In genomic region chr15:94601339-94601738, GRCm38 (mm10) we compare ENCODE assay signal across 9 mouse cellular contexts. TPM values are rescaled to one million over a fixed set of nuclear protein-coding genes. Genes with fewer than 3 reads are reported as not detected.
A peak's percentile ranks its signal among the peaks of the same experiment; 100 is the strongest.
DNase-seq lines count a peak whose midpoint lies in the region; ATAC-seq and TF ChIP-seq lines count a peak whose summit lies in the region.
"Had no signal": no experiment of that assay in that cellular context is flagged by ENCODE, and none has a peak within 500 bp of the region (broad histone marks: within the 10 kb centered on the region; RNA-seq: fewer than 3 reads in every experiment).

No protein-coding gene starts in this region.

- WGBS in kidney, embryonic 15.5 days: 33% methylated on average over 3 of the region's 3 CpGs

- no peaks in the 10 kb centered on the region for H3K9me3 ChIP-seq in kidney, embryonic 15.5 days (replicated peaks)
- H3K9me3 ChIP-seq: liver, embryonic 13.5 days had no signal

- peak; percentile 99 for ATAC-seq in CD4-positive, CD25-positive, alpha-beta regulatory T cell, adult 4 months
- ATAC-seq in kidney, embryonic 15.5 days (replicated peaks; ENCODE audit: low FRiP score): 0 out of 2 replicates have a peak, but pooled peaks have one; percentile 52

- H3K27me3 ChIP-seq in kidney, embryonic 15.5 days: no peaks in the 10 kb centered on the region
- H3K27me3 ChIP-seq: liver, embryonic 13.5 days had no signal

- no peak overlapping the region for H3K27ac ChIP-seq in layer of hippocampus, adult 2 months
- H3K27ac ChIP-seq in kidney, embryonic 15.5 days: no peak overlapping the region
- H3K27ac ChIP-seq: liver, embryonic 13.5 days had no signal

- H3K4me2 ChIP-seq in kidney, embryonic 15.5 days: no peak overlapping the region
- H3K4me2 ChIP-seq: liver, embryonic 13.5 days had no signal

- TF ChIP-seq CTCF in layer of hippocampus, adult 2 months (conservative IDR thresholded peaks at IDR 0.05): peak; percentile 72

- H3K9ac ChIP-seq in kidney, embryonic 15.5 days: no peak overlapping the region
- H3K9ac ChIP-seq: liver, embryonic 13.5 days had no signal

- H3K36me3 ChIP-seq in kidney, embryonic 15.5 days: no peaks in the 10 kb centered on the region
- H3K36me3 ChIP-seq: liver, embryonic 13.5 days had no signal

- peak in 1 of 2 experiments; percentile 62 for DNase-seq in layer of hippocampus, adult 2 months (ENCODE audit: low spot score in 2 of 2)
- DNase-seq in layer of hippocampus, adult 9-10 months (ENCODE audit: low spot score): no peak
- DNase-seq in ZHBTc4 (ENCODE audit: low read depth, low spot score): peak; percentile 84
- DNase-seq in embryo, embryonic 11 days: peak; percentile 64
- DNase-seq in mesoderm, embryonic 11.5 days (ENCODE audit: low read depth, low spot score): peak; percentile 30
- DNase-seq in neural tube, embryonic 10.5 days (ENCODE audit: extremely low spot score, low spot score): no peak
- DNase-seq: liver, embryonic 13.5 days had no signal

- H3K4me3 ChIP-seq in layer of hippocampus, adult 2 months: no peak overlapping the region
- no peak overlapping the region for H3K4me3 ChIP-seq in kidney, embryonic 15.5 days (replicated peaks)
- H3K4me3 ChIP-seq: liver, embryonic 13.5 days had no signal

- H3K4me1 ChIP-seq in kidney, embryonic 15.5 days: peaks cover 12% of the 10 kb centered on the region
- H3K4me1 ChIP-seq: liver, embryonic 13.5 days had no signal

RNA-seq across cellular contexts. Expression of gene Twf1, which starts 11.7 kb away (rescaled TPM):
- total RNA-seq in layer of hippocampus, adult 2 months (2021): 10 to 100 TPM; 52.0 to 69.4 TPM
- polyA plus RNA-seq in CD4-positive, CD25-positive, alpha-beta regulatory T cell, adult 4 months (2017; shearing (Covaris generic)): 10 to 100 TPM; 58.8 to 62.8 TPM
- 88.9 and 90.3 TPM in 2 replicates for polyA plus RNA-seq in kidney, embryonic 15.5 days (2015; fragmentation: Nextera tagmentation; extraction: Ambion mirVana)

RNA-seq across cellular contexts. Expression of gene Tmem117, which starts 27.7 kb away (rescaled TPM):
- total RNA-seq in layer of hippocampus, adult 2 months (2021): 1 to 10 TPM; 8.9 to 9.1 TPM
- not detected for polyA plus RNA-seq in CD4-positive, CD25-positive, alpha-beta regulatory T cell, adult 4 months (2017; shearing (Covaris generic))
- 8.7 and 8.8 TPM in 2 replicates for polyA plus RNA-seq in kidney, embryonic 15.5 days (2015; fragmentation: Nextera tagmentation; extraction: Ambion mirVana)

RNA-seq across cellular contexts. Expression of gene Irak4, which starts 57.9 kb away (rescaled TPM):
- 1 to 10 TPM; 1.8 to 3.4 TPM for total RNA-seq in layer of hippocampus, adult 2 months (2021)
- 10 to 100 TPM; 31.1 to 40.4 TPM for polyA plus RNA-seq in CD4-positive, CD25-positive, alpha-beta regulatory T cell, adult 4 months (2017; shearing (Covaris generic))
- polyA plus RNA-seq in kidney, embryonic 15.5 days (2015; fragmentation: Nextera tagmentation; extraction: Ambion mirVana): 11.3 and 12.2 TPM in 2 replicates

RNA-seq across cellular contexts. Expression of gene Pus7l, which starts 58.0 kb away (rescaled TPM):
- total RNA-seq in layer of hippocampus, adult 2 months (2021): 1 to 10 TPM; 3.7 to 4.3 TPM
- 1 to 10 TPM; 6.9 to 9.9 TPM for polyA plus RNA-seq in CD4-positive, CD25-positive, alpha-beta regulatory T cell, adult 4 months (2017; shearing (Covaris generic))
- polyA plus RNA-seq in kidney, embryonic 15.5 days (2015; fragmentation: Nextera tagmentation; extraction: Ambion mirVana): 8.7 and 10.0 TPM in 2 replicates

Comparison
In these comparisons a context has a peak if more than half of its experiments do, and no peak if none do; other contexts are left out.
1. DNase-seq: peak in ZHBTc4 (single experiment), embryo, embryonic 11 days (single experiment) and mesoderm, embryonic 11.5 days (single experiment); none in layer of hippocampus, adult 9-10 months (single experiment) and neural tube, embryonic 10.5 days (single experiment).